Mouse (Mus musculus) hindbrain, embryonic 16.5 days (tissue): ENCODE results near the gene Gkap1. TPM values are rescaled to one million over a fixed set of nuclear protein-coding genes. Genes with fewer than 3 reads are reported as not detected.
A peak's percentile ranks its signal among the peaks of the same experiment; 100 is the strongest.

Experiments used
- ATAC-seq: fragments of 200-750 bp; cut with Nextera tagmentation; 2 replicates; pipeline ENCODE4 v1.8.0; 2017; ENCODE audit warnings: moderate TSS enrichment, moderate library complexity
- H3K27ac ChIP-seq: fragments of 300-500 bp; sonication (generic); 2 replicates; pipeline ENCODE4 v1.5.1; 2014; ENCODE audit warnings: low read depth, mild to moderate bottlenecking, control low read depth, low read length, moderate library complexity
- H3K27me3 ChIP-seq: fragments of 300-500 bp; sonication (generic); replicated peaks from 2 replicates; pipeline ENCODE4 v1.6.1; 2014; ENCODE audit warnings: low read length; ENCODE audit not compliant: control insufficient read depth, insufficient read depth
- H3K36me3 ChIP-seq: fragments of 300-500 bp; sonication (generic); 2 replicates; pipeline ENCODE4 v1.6.1; 2014; ENCODE audit warnings: mild to moderate bottlenecking, low read length, moderate library complexity, mixed read lengths; ENCODE audit not compliant: control insufficient read depth, insufficient read depth
- H3K4me1 ChIP-seq: fragments of 300-500 bp; sonication (generic); 2 replicates; pipeline ENCODE4 v1.6.1; 2014; ENCODE audit warnings: low read depth, low read length; ENCODE audit not compliant: control insufficient read depth, insufficient read depth
- H3K4me2 ChIP-seq: fragments of 300-500 bp; sonication (generic); 2 replicates; pipeline ENCODE4 v1.6.1; 2014; ENCODE audit warnings: mild to moderate bottlenecking, low read length, control low read depth, moderate library complexity
- H3K4me3 ChIP-seq: fragments of 300-500 bp; sonication (generic); 2 replicates; pipeline ENCODE4 v1.5.1; 2014; ENCODE audit warnings: mild to moderate bottlenecking, low read length, control low read depth, moderate library complexity
- H3K9ac ChIP-seq: fragments of 300-500 bp; sonication (generic); 2 replicates; pipeline ENCODE4 v1.6.1; 2014; ENCODE audit warnings: low read depth, mild to moderate bottlenecking, control low read depth, low read length, moderate library complexity
- H3K9me3 ChIP-seq: fragments of 300-500 bp; sonication (generic); 2 replicates; pipeline ENCODE4 v1.6.1; 2014; ENCODE audit warnings: mild to moderate bottlenecking, low read length, moderate library complexity; ENCODE audit not compliant: control insufficient read depth
- WGBS: fragments of 180-500 bp; shearing (Covaris S2); extraction: QIAGEN DNeasy Blood & Tissue Kit; methylation state at CpG from one replicate; pipeline ENCODE4 v1.1.7; 2014; 5-methylcytosine and 5-hydroxymethylcytosine counted together
- polyA plus RNA-seq: library from polyadenylated mRNA; unstranded; fragments of >200 nt; fragmentation: Nextera tagmentation; extraction: Ambion mirVana; gene quantifications from 2 replicates; pipeline ENCODE4 v1.2.1, GENCODE M21; 2015

Gene Gkap1
- polyA plus RNA-seq, 1 experiment from 2014 or later: 22.8 TPM

DNA sequence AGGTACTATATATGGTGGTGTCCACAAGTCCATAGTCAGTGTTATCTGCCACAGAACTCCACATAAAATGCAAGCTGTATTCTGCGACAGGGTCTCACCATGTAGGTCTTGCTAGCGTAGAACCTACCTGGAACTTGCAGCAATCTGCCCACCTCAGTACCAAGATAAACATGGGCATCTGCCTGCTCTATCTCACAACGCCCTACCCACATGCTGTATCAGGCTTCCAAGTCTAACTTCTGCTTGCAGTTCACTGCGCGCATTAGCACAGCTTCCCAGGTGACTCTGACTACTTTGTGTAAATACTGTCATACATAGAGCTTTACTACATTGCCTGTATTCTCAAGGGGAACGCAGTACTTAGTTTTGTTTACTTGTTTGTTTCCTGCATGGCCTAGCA, 26.5 kb upstream of the Gkap1 start:
- no peaks in the 10 kb centered on the region for H3K4me1 ChIP-seq
- 95% methylated on average over 6 of the region's 6 CpGs for WGBS

DNA sequence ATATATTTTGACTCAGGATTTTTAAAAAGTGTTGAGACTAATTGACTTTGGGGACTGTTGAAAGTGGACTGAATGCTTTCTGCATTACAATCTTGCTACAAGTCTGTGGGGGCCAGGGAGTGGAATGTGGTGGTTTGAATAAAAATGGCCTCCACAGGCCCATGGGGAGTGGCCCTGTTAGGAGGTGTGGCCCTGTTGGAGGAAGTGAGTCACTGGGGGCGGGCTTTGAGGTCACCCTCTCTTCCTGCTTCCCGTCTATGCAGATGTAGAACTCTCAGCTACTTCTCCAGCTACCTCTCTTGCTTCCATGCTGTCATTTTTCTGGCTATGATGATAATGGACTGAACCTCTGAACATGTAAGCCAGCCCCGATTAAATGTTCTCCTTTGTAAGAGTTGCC, 23.3 kb upstream of the Gkap1 start:
- ATAC-seq: no peak
- H3K27ac ChIP-seq: no peak overlapping the region
- no peak overlapping the region for H3K4me3 ChIP-seq
- H3K27me3 ChIP-seq: no peaks in the 10 kb centered on the region
- H3K36me3 ChIP-seq: no peaks in the 10 kb centered on the region
- 97% methylated on average over 3 of the region's 3 CpGs for WGBS
- H3K4me1 ChIP-seq: no peaks in the 10 kb centered on the region
- no peaks in the 10 kb centered on the region for H3K9me3 ChIP-seq
- H3K9ac ChIP-seq: no peak overlapping the region
- H3K4me2 ChIP-seq: no peak overlapping the region

More for the DNA sequence above, 26.5 kb upstream of the Gkap1 start:
- no peaks in the 10 kb centered on the region for H3K36me3 ChIP-seq
- no peak overlapping the region for H3K4me2 ChIP-seq
- H3K27ac ChIP-seq: no peak overlapping the region
- no peaks in the 10 kb centered on the region for H3K27me3 ChIP-seq
- no peaks in the 10 kb centered on the region for H3K9me3 ChIP-seq
- H3K9ac ChIP-seq: no peak overlapping the region
- ATAC-seq: no peak
- no peak overlapping the region for H3K4me3 ChIP-seq

DNA sequence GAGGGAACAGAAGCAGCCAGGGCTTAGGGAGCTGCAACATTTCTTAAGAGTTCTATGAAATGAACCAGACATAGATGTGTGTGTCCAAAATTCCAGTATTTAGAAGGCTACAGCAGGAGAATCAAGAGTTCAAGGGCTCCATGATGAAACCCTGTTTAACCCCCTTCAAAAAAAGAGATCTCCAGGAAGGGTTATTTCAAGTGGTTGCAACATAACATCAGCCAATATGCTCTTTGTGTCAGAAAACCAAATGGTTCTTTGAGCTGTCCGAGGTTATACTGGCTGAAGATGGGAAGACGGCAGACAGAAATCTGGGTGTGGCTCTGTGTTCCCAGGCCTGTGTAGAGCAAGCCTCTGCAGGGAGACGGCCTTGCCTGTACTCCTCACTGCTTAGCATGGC, 20.1 kb upstream of the Gkap1 start:
- Histone ChIP-seq H3K27me3 (no peaks in the 10 kb centered on the region), H3K27ac (no peak overlapping the region), H3K4me2 (no peak overlapping the region), H3K9ac (no peak overlapping the region), H3K36me3 (no peaks in the 10 kb centered on the region), H3K4me3 (no peak overlapping the region), H3K9me3 (no peaks in the 10 kb centered on the region), H3K4me1 (no peaks in the 10 kb centered on the region)
- 79% methylated on average over 3 of the region's 3 CpGs for WGBS
- ATAC-seq: no peak

DNA sequence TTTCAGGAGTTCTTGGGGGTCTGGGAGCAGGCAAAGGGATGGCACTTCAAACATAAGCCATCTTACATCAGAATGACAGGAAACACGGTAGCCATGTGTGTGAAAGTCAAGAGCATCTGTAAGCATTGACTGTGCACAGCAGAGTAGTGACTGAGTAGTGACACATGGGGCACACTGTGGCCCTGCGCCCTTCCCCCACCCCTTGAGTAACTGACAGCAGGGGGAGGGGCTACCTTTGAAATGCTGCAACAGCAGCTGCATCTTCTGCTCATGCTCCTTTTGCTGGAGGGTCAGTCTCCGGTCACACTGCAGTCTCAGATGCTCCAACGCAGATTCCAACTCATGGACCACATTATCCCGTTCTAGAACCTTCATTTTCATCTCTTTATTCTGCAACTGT, 17.3 kb upstream of the Gkap1 start:
- Histone ChIP-seq H3K4me3 (no peak overlapping the region), H3K9me3 (no peaks in the 10 kb centered on the region), H3K9ac (no peak overlapping the region), H3K27me3 (no peaks in the 10 kb centered on the region), H3K4me2 (no peak overlapping the region), H3K27ac (no peak overlapping the region), H3K4me1 (no peaks in the 10 kb centered on the region), H3K36me3 (no peaks in the 10 kb centered on the region)
- ATAC-seq: no peak
- 17% methylated on average over 5 of the region's 5 CpGs for WGBS

DNA sequence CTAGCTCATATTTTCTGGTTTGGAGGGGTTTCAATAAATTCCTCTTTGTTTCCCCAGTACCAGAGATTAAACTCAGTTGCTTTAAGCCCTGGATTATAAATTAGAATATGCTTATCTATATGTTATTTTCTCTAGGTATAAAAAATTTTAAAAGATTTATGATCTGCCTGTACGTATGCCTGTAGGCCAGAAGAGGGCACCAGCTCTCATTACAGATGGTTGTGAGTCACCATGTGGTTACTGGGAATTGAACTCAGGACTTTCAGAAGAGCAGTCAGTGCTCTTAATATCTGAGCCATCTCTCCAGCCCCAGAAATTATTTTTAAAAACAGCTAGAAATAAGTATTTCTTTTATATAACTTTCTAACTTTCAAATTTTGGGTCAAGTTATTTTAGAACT, 13.8 kb upstream of the Gkap1 start:
- 72% methylated on average over 1 of the region's 1 CpGs for WGBS
- H3K36me3 ChIP-seq: no peaks in the 10 kb centered on the region
- no peaks in the 10 kb centered on the region for H3K4me1 ChIP-seq
- no peak overlapping the region for H3K4me3 ChIP-seq
- H3K4me2 ChIP-seq: no peak overlapping the region
- H3K27ac ChIP-seq: no peak overlapping the region
- H3K9me3 ChIP-seq: no peaks in the 10 kb centered on the region
- no peaks in the 10 kb centered on the region for H3K27me3 ChIP-seq
- no peak for ATAC-seq
- no peak overlapping the region for H3K9ac ChIP-seq

DNA sequence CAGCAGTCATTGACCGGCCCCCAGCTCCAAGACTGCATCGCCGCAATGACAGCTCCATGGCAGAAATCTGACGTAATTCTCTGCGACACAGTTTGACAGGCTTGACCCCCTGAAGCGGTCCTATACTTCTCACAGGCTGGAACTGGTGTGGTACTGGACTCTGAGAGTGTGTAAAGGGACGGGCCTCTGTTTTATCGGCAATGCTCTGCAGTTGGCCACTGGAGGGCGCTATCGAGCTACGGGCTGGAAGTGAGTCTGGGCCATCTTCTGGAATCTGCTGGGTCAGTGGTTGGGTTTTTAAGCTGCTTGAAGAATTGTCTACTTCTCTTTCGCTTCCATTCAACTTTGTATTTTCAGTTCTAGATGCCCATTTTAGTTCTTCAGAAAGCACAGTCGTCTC, 12.3 kb upstream of the Gkap1 start:
- Histone ChIP-seq H3K9me3 (no peaks in the 10 kb centered on the region), H3K4me1 (no peaks in the 10 kb centered on the region), H3K27ac (no peak overlapping the region), H3K4me3 (no peak overlapping the region), H3K27me3 (no peaks in the 10 kb centered on the region), H3K9ac (no peak overlapping the region), H3K36me3 (no peaks in the 10 kb centered on the region), H3K4me2 (no peak overlapping the region)
- 13% methylated on average over 13 of the region's 13 CpGs for WGBS
- peak; percentile 64; the same call in 1 of the 2 replicates for ATAC-seq

DNA sequence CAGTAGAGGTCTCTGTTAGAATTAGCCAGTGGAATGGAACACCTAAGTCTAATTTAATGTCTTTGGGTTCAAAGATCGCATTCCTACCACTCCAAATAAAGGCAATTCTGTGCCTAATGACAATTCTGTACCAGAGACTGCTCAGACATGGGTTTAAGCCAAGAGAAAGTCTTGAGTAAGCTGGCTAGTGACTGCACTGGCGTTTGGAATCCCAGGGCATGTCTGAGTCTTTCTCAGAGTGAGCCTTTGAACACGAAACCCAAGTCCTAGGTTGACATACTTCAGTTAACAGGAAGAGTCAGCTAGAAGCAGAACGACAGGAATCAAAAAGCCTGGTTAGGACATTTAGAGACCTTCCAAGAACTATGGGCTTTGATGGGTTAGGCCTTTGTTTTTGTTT, 8.0 kb upstream of the Gkap1 start:
- H3K36me3 ChIP-seq: no peaks in the 10 kb centered on the region
- H3K9ac ChIP-seq: no peak overlapping the region
- H3K4me3 ChIP-seq: no peak overlapping the region
- no peaks in the 10 kb centered on the region for H3K27me3 ChIP-seq
- H3K9me3 ChIP-seq: no peaks in the 10 kb centered on the region
- H3K4me2 ChIP-seq: no peak overlapping the region
- H3K27ac ChIP-seq: no peak overlapping the region
- no peak for ATAC-seq
- H3K4me1 ChIP-seq: no peaks in the 10 kb centered on the region
- 71% methylated on average over 4 of the region's 4 CpGs for WGBS

DNA sequence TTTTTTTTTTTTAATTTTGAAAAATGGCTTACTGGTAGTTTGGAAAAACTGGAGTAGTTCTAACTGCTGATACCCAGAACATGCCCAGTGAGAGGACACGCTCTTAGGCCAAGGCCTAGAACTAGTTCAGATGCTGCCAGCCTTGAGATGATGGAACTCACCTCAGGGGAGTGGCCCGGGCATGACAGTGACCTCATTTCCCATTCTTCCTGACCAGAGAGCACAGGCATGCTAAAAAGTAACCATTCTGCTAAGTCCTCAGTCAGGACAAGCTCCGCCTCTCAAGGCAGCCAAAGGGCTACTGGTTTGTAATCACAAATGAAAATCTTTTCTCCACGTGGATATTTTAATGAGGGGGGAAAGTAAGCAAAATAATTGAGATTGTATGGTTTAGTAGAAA, 6.4 kb upstream of the Gkap1 start:
- 65% methylated on average over 4 of the region's 4 CpGs for WGBS
- Histone ChIP-seq H3K4me1 (no peaks in the 10 kb centered on the region), H3K36me3 (no peaks in the 10 kb centered on the region), H3K9me3 (no peaks in the 10 kb centered on the region), H3K4me2 (no peak overlapping the region), H3K27me3 (no peaks in the 10 kb centered on the region), H3K9ac (no peak overlapping the region), H3K4me3 (no peak overlapping the region), H3K27ac (no peak overlapping the region)
- ATAC-seq: no peak

DNA sequence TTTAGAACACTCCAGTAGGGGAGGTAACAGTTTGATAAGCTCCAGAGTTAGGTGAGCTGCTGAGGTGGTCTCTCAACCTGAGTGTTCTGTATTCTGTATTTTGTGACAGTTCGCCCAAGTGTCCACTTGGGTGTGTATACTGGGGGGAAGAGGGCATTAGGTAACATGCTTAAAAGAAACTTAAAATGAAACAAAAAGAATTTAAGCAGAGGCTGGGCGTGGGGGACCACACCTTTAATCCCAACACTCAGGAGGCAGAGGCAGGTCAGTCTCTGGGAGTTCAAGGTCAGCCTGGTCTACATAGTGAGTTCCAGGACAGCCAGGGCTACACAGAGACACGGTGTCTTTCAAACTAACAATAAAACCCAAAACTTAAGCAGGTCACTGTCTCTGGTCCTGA, 5.0 kb upstream of the Gkap1 start:
- H3K9me3 ChIP-seq: no peaks in the 10 kb centered on the region
- H3K4me1 ChIP-seq: no peaks in the 10 kb centered on the region
- no peak overlapping the region for H3K4me2 ChIP-seq
- no peak overlapping the region for H3K9ac ChIP-seq
- no peak overlapping the region for H3K4me3 ChIP-seq
- no peak for ATAC-seq
- no peaks in the 10 kb centered on the region for H3K27me3 ChIP-seq
- 87% methylated on average over 3 of the region's 3 CpGs for WGBS
- no peaks in the 10 kb centered on the region for H3K36me3 ChIP-seq
- H3K27ac ChIP-seq: no peak overlapping the region

DNA sequence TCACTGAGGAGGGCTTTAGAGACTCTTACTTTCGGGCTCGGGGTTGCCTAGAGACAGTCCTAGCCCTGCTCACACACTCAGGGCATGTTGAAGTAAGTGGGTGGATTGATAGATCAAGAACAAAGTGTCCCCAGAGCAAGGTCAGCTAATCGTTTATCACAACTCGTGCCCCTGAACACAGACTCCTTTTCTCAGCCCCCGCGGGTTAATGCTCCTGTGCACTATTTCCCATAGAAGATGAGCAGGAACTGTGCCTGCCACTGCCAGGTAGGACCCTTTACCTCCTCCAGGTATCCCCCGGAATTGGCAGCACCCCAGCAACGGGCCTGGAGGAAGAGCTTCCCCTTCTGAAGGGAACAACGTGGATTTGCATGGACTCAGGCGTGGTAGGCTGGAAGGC, 757 bp upstream of the Gkap1 start:
- H3K9ac ChIP-seq: no peak overlapping the region
- no peaks in the 10 kb centered on the region for H3K36me3 ChIP-seq
- no peaks in the 10 kb centered on the region for H3K9me3 ChIP-seq
- no peak for ATAC-seq
- peaks cover 15% of the 10 kb centered on the region for H3K4me1 ChIP-seq
- H3K4me3 ChIP-seq: no peak overlapping the region
- no peaks in the 10 kb centered on the region for H3K27me3 ChIP-seq
- WGBS: 66% methylated on average over 10 of the region's 10 CpGs
- H3K4me2 ChIP-seq: no peak overlapping the region
- H3K27ac ChIP-seq: no peak overlapping the region
